Mouse (Mus musculus): Measurements from ENCODE around the gene Ambra1.

- TF ChIP-seq SIN3A (IDR thresholded peaks at IDR 0.05; ENCODE audit: low read length) = no peak
- TF ChIP-seq ZC3H11A (IDR thresholded peaks at IDR 0.05; ENCODE audit: low read depth, low read length) = no peak
- no peak for TF ChIP-seq ZMIZ1 (IDR thresholded peaks at IDR 0.05; ENCODE audit: low read depth, low read length)
- TF ChIP-seq IRF4 (IDR thresholded peaks at IDR 0.05; ENCODE audit: low read depth, low read length) = no peak
- no peak for TF ChIP-seq USF2 (conservative IDR thresholded peaks at IDR 0.05; ENCODE audit: low read depth, low read length)
- no peak for TF ChIP-seq CTCF (conservative IDR thresholded peaks at IDR 0.05 in 1 of 2, IDR thresholded peaks at IDR 0.05 in 1 of 2; ENCODE audit: low read depth in 2 of 2, low read length in 2 of 2)
- TF ChIP-seq E2F4 (IDR thresholded peaks at IDR 0.05; ENCODE audit: insufficient replicate concordance, low read depth, low read length) = no peak
- TF ChIP-seq POLR2A (IDR thresholded peaks at IDR 0.05; ENCODE audit: low read depth, low read length) = no peak
- TF ChIP-seq CHD1 (IDR thresholded peaks at IDR 0.05; ENCODE audit: low read depth, low read length) = no peak
- no peak for TF ChIP-seq ZNF384 (IDR thresholded peaks at IDR 0.05; ENCODE audit: low read depth, low read length)
- no peak for TF ChIP-seq TCF12 (IDR thresholded peaks at IDR 0.05; ENCODE audit: low read depth, low read length)
- no peak for TF ChIP-seq MEF2A (IDR thresholded peaks at IDR 0.05; ENCODE audit: borderline replicate concordance, low read depth, low read length)
These were observed 86.8 kb downstream of the Ambra1 start for GRCm38 (mm10) chr2:91816741-91817140.
